Mouse (Mus musculus) limb, embryonic 11.5 days (tissue): Measurements from ENCODE around the gene Hivep3. TPM values are rescaled to one million over a fixed set of nuclear protein-coding genes. Genes with fewer than 3 reads are reported as not detected.

Experiments
- ATAC-seq: fragments of 200-750 bp; cut with Nextera tagmentation; 2 replicates; pipeline ENCODE4 v1.8.0; 2017; ENCODE audit warnings: low read depth; ENCODE audit not compliant: insufficient number of reproducible peaks, low FRiP score, low TSS enrichment
- DNase-seq: peaks from one replicate; pipeline ENCODE4 v3.0.0-alpha.2; 2015; ENCODE audit warnings: low spot score
- H3K27ac ChIP-seq: fragments of 300-500 bp; sonication (generic); replicated peaks from 2 replicates; pipeline ENCODE4 v1.5.1; 2014; ENCODE audit warnings: low read depth, mild to moderate bottlenecking, low read length
- H3K27me3 ChIP-seq: fragments of 300-500 bp; sonication (generic); 2 replicates; pipeline ENCODE4 v1.6.1; 2014; ENCODE audit warnings: mild to moderate bottlenecking, low read length, mixed read lengths; ENCODE audit not compliant: control insufficient read depth, insufficient read depth
- H3K36me3 ChIP-seq: fragments of 300-500 bp; sonication (generic); 2 replicates; pipeline ENCODE4 v1.6.1; 2014; ENCODE audit warnings: mild to moderate bottlenecking, low read length, moderate library complexity, mixed read lengths; ENCODE audit not compliant: control insufficient read depth, insufficient read depth
- H3K4me1 ChIP-seq: fragments of 300-500 bp; sonication (generic); 2 replicates; pipeline ENCODE4 v1.6.1; 2014; ENCODE audit warnings: low read length, mixed read lengths; ENCODE audit not compliant: control insufficient read depth, insufficient read depth
- H3K4me2 ChIP-seq: fragments of 300-500 bp; sonication (generic); 2 replicates; pipeline ENCODE4 v1.6.1; 2014; ENCODE audit warnings: low read depth, mild to moderate bottlenecking, moderate library complexity; ENCODE audit not compliant: severe bottlenecking
- H3K4me3 ChIP-seq: fragments of 300-500 bp; sonication (generic); 2 replicates; pipeline ENCODE4 v1.5.1; 2014; ENCODE audit warnings: low read depth, low read length
- H3K9ac ChIP-seq: fragments of 300-500 bp; sonication (generic); 2 replicates; pipeline ENCODE4 v1.6.1; 2014; ENCODE audit warnings: mild to moderate bottlenecking, low read length
- H3K9me3 ChIP-seq: fragments of 300-500 bp; sonication (generic); 2 replicates; pipeline ENCODE4 v1.6.1; 2016; ENCODE audit warnings: low read length; ENCODE audit not compliant: control insufficient read depth
- WGBS: fragments of 180-500 bp; shearing (Covaris S2); extraction: QIAGEN DNeasy Blood & Tissue Kit; methylation state at CpG from one replicate; pipeline ENCODE4 v1.1.7; 2014; 5-methylcytosine and 5-hydroxymethylcytosine counted together
- polyA plus RNA-seq: library from polyadenylated mRNA; unstranded; fragments of >200 nt; fragmentation: Nextera tagmentation; extraction: Ambion mirVana; gene quantifications from 2 replicates; pipeline ENCODE4 v1.2.1, GENCODE M21; 2014

Hivep3 gene
- polyA plus RNA-seq, 1 experiment from 2014 or later, result 0.55 TPM

GRCm38 (mm10) chr4:120061727-120062126 is 328.1 kb downstream of the Hivep3 start:
- Histone ChIP-seq H3K36me3 (no peaks in the 10 kb centered on the region), H3K9ac (no peak overlapping the region), H3K4me2 (no peak overlapping the region), H3K27me3 (no peaks in the 10 kb centered on the region), H3K4me3 (no peak overlapping the region), H3K9me3 (no peaks in the 10 kb centered on the region), H3K27ac (no peak overlapping the region), H3K4me1 (no peaks in the 10 kb centered on the region)
- 94% methylated on average over 6 of the region's 6 CpGs for WGBS
- no peak for DNase-seq
- no peak for ATAC-seq

- H3K9me3 ChIP-seq, result no peaks in the 10 kb centered on the region
- no peaks in the 10 kb centered on the region for H3K36me3 ChIP-seq
- H3K4me2 ChIP-seq, result no peak overlapping the region
- no peak overlapping the region for H3K27ac ChIP-seq
- DNase-seq (no peak), ATAC-seq (no peak)
- no peaks in the 10 kb centered on the region for H3K4me1 ChIP-seq
- no peak overlapping the region for H3K9ac ChIP-seq
- no peak overlapping the region for H3K4me3 ChIP-seq
- no peaks in the 10 kb centered on the region for H3K27me3 ChIP-seq
- WGBS, result 79% methylated on average over 6 of the region's 6 CpGs
Measured at GRCm38 (mm10) chr4:120062198-120062597, 328.6 kb downstream of the Hivep3 start.

GRCm38 (mm10) chr4:120062754-120063153 is 329.2 kb downstream of the Hivep3 start:
- DNase-seq (no peak), ATAC-seq (no peak)
- no peak overlapping the region for H3K27ac ChIP-seq
- H3K4me3 ChIP-seq, result no peak overlapping the region
- 89% methylated on average over 11 of the region's 11 CpGs for WGBS
- no peaks in the 10 kb centered on the region for H3K9me3 ChIP-seq
- no peak overlapping the region for H3K9ac ChIP-seq
- H3K4me2 ChIP-seq, result no peak overlapping the region
- H3K4me1 ChIP-seq, result no peaks in the 10 kb centered on the region
- H3K36me3 ChIP-seq, result no peaks in the 10 kb centered on the region
- no peaks in the 10 kb centered on the region for H3K27me3 ChIP-seq

- Histone ChIP-seq H3K9me3 (no peaks in the 10 kb centered on the region), H3K4me1 (no peaks in the 10 kb centered on the region), H3K27ac (no peak overlapping the region), H3K9ac (no peak overlapping the region), H3K4me3 (no peak overlapping the region), H3K27me3 (no peaks in the 10 kb centered on the region), H3K36me3 (no peaks in the 10 kb centered on the region), H3K4me2 (no peak overlapping the region)
- ATAC-seq, result no peak
- no peak for DNase-seq
- 90% methylated on average over 20 of the region's 20 CpGs for WGBS
Measured at GRCm38 (mm10) chr4:120063353-120064124, 330.0 kb downstream of the Hivep3 start.

- H3K4me1 ChIP-seq, result no peaks in the 10 kb centered on the region
- no peak for DNase-seq
- no peaks in the 10 kb centered on the region for H3K9me3 ChIP-seq
- H3K36me3 ChIP-seq, result no peaks in the 10 kb centered on the region
- no peak within 1 kb of the TSS for H3K4me3 ChIP-seq
- no peaks in the 10 kb centered on the region for H3K27me3 ChIP-seq
- H3K27ac ChIP-seq, result no peak within 1 kb of the TSS
- no peak within 1 kb of the TSS for H3K4me2 ChIP-seq
- WGBS, result 90% methylated on average over 10 of the region's 10 CpGs
- no peak for ATAC-seq
- no peak within 1 kb of the TSS for H3K9ac ChIP-seq
Measured at GRCm38 (mm10) chr4:120064696-120065095, 331.1 kb downstream of the Hivep3 start, which contains the start of gene AL607142.1. Gene AL607142.1 (plus strand): TSS chr4:120064996.

GRCm38 (mm10) chr4:120066841-120067591 is 333.4 kb downstream of the Hivep3 start:
- no peak for DNase-seq
- Histone ChIP-seq H3K9me3 (no peaks in the 10 kb centered on the region), H3K4me3 (no peak overlapping the region), H3K4me1 (no peaks in the 10 kb centered on the region), H3K36me3 (no peaks in the 10 kb centered on the region), H3K4me2 (no peak overlapping the region), H3K27me3 (no peaks in the 10 kb centered on the region), H3K9ac (no peak overlapping the region), H3K27ac (no peak overlapping the region)
- no peak for ATAC-seq
- 76% methylated on average over 9 of the region's 9 CpGs for WGBS

GRCm38 (mm10) chr4:120067592-120068235 is 334.1 kb downstream of the Hivep3 start:
- WGBS, result 91% methylated on average over 8 of the region's 8 CpGs
- no peak for ATAC-seq

GRCm38 (mm10) chr4:120068883-120069581 is 335.4 kb downstream of the Hivep3 start:
- no peak overlapping the region for H3K27ac ChIP-seq
- H3K4me2 ChIP-seq, result no peak overlapping the region
- WGBS, result 87% methylated on average over 3 of the region's 3 CpGs
- no peaks in the 10 kb centered on the region for H3K27me3 ChIP-seq
- H3K9me3 ChIP-seq, result no peaks in the 10 kb centered on the region
- H3K9ac ChIP-seq, result no peak overlapping the region
- no peak overlapping the region for H3K4me3 ChIP-seq
- no peak for DNase-seq
- no peaks in the 10 kb centered on the region for H3K4me1 ChIP-seq
- H3K36me3 ChIP-seq, result no peaks in the 10 kb centered on the region
- no peak for ATAC-seq

More at GRCm38 (mm10) chr4:120067592-120068235, 334.1 kb downstream of the Hivep3 start:
- Histone ChIP-seq H3K27ac (no peak overlapping the region), H3K27me3 (no peaks in the 10 kb centered on the region), H3K4me2 (no peak overlapping the region), H3K4me1 (no peaks in the 10 kb centered on the region), H3K4me3 (no peak overlapping the region), H3K36me3 (no peaks in the 10 kb centered on the region), H3K9ac (no peak overlapping the region), H3K9me3 (no peaks in the 10 kb centered on the region)
- DNase-seq, result no peak
